Mouse (Mus musculus): ENCODE measurements around the gene Gm26938.

Gm26938 gene

DNA sequence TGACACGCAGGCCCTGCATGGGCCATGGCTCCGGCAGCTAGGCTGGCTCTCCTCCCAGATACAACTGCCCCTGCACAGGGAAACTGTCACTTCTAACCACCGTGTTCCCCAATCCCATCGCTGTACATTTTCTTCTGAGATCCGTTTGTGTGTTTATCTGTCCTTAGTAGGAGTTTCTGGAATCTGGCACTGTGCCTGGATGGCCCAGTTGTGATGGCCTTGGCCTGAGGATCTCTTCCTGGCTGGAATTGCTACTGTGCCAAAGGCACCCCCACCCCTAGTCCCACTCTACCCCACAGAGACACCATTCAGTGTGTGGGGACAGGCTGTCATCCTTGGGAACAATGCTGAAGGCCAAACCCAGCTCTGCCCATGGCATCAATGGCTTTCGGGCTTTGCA is 10.2 kb downstream of the Gm26938 start:
- no peak for DNase-seq (ENCODE audit: low spot score)

DNA sequence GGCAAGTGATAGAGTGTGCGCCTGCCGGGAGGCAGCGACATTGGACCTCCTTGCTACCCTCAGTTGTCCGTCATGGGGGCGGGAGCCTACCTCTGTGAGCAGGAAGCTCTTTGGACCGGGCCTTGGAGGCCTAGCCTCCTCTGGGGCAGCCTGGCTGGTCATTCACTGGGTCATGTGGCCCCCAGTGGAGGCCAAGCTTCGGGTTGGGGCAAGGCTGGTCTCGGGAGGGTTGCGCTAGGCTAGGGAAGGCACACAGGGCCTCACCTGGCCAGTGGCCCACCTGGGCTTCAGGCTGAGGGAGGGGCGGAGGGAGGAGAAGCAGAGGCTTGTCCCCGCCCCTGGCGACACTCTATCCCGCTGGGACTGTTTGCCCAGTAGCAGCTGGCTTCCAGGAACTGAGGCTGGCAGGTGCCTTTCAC is 12.2 kb downstream of the Gm26938 start:
- no peak for DNase-seq (ENCODE audit: low spot score)

DNA sequence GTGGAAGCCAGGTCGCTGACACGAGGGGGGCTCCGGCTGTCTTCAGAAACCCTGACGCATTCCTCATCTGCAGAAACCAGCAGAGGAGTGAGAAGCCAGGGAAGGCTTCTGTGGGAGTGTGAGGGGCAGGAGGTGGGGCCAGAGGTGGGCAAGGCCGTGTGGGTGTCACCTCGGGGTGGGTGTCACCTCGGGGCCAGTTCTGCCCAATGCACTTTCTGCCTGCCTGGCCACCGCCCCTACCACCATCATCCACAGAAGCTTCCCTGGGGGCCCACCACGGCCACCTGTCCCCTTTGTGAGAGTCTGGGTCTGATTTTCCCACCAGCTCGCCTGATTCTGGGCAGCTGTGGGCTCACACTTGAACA is 13.1 kb downstream of the Gm26938 start:
- DNase-seq (ENCODE audit: low spot score): no peak

DNA sequence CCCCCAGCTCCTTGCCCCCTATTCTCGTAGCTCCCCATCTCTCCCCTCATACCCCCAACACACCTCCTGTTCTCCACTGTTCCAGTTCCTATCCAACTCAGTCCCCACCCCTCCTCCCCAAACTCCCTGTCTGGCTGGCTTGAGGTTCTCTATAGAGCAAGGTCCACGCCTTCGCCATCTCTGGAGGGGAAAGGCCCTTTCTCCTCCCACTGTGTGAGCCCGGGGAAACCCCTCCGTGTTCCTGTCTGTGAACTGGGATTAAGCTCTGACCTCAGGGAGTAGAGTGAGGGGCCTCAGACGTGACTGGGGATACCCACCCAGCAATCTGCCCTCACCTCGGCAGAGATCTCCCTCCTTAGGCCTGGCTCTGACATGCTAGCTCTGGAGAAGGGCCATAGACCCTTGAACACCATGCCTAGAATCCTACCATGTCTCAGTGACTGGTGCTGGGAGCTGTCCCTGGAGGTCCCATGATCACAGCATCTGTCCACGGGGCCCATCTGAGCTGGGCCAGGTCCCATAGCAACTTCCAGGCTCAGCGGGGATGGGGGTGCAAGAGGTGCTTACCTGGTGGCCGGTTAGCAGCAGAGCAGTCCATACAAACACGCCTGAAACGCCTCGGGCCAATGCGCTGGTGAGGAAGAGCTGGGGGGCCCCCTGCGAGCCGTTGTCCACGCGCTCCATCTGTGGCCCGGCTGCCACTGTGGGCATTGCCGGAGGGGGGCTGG is 13.6 kb downstream of the Gm26938 start:
- DNase-seq (ENCODE audit: low spot score): no peak

DNA sequence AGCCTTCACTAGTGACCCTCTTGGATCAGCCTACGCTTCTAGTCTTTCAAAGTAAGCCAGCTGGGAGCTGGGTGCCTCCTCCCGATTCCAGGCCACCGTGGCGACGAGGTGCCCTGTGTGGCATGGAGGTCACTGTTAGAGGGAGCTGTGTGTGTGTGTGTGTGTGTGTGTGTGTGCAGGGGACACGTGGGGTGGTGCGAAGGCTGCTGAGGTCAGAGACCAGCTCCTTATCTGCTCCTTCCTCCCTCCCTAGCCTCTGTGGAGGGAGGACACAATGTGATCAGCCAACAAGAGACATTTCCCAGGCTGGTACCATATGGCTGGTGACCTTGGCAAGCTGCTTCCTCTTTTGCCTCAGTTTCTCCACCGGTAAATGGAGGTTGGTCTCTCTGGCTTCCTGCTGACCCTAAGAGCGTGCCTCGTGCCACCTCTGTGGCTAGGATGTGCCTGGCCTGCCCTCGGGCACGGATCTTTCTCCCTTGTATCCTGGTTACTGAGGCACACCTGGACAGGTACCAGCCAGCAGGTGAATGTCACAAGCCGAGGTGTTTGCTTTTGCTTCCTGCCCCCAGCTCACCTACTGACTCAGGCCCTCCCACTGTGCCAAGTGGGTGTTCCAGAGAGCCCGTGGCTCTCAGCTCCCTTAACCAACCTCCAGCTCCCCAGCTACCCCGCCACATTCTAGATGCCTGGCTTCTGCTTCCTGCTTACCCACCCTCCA is 14.4 kb downstream of the Gm26938 start:
- no peak for DNase-seq (ENCODE audit: low spot score)

DNA sequence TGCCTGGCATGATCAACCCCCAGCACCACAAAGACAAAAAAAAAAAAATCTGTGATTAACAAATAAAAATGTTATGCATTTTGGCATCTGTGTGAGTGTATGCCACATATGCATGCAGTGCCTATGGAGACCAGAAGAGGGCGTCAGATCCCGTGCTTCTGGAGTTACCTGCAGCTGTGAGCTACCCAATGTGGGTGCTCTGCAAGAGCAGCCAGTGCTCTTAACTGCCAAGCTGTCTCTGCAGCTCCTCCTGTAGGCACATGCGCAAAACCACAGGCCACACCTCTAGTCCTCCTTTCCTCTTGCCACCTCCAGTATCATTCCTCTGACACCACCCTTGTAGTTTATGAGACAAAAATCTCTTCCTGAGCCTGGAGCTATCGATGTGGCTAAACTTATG is 16.8 kb downstream of the Gm26938 start:
- no peak for DNase-seq (ENCODE audit: low spot score)

DNA sequence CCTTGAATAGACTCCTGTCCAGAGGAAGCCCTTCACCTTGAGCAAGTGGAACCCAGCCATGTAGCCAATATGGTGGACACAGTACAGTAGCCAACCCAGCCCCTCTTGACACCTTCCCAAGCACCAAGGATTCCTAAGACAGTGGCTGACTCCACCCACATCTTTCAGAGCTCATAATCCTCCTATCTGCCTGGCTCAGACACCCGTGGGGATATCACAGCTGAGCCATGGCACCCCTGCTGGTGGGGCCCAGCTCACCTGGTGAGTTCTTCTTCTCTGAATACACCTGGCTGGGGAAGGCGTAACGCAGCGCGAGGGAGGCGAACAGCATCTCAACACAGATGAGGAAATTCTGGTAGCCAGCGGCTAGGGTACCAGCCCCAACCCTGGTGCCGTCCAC is 20.3 kb downstream of the Gm26938 start:
- no peak for DNase-seq (ENCODE audit: low spot score)

DNA sequence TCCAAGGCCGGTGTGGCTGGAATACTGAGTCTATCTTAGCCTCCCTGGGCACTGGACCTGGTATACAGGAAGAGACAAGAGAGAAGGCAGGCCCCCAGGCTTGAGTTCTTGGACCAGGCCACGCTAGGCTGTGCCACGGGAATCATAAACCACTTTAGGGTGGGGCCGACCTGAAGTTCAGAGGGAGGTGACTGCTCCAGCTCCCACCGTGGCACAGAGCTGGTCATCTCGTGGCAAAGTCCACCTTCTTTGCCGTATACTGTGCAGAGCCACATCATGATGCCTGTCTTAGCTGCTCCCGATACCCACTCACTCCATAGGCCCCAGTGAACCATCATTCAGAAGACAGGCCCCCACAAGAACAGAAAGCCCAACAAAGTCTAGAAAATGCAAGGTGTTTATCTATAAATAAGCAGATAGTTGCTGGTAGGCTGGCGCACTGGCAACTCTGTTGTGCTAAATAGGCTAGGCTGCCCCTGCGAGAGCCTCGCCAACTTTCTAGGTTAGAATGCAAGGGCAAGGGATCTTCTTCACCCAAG is 21.6 kb downstream of the Gm26938 start:
- no peak for DNase-seq (ENCODE audit: low spot score)

DNA sequence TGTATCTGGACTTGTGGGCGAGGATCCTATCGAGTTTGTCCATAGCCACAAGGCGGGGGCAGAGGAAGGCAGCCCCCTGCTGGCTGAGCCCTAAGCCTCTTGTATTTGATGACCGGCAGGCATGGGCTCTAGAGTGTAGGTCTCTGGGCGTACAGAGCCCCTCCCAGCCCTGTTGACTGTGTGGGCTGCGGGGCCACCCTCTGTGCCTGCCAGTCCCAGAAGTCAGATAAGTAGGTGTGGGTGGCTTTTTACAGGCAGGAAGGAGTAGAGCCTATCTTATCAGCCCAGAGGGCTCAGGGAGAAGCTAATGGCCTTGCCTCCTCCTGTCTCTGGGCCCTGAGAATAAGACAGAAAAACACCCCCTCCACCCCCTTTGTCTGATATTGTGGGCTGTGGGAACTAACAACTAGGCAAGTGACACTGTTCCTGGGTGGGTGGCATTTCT is 22.1 kb downstream of the Gm26938 start:
- no peak for DNase-seq (ENCODE audit: low spot score)

DNA sequence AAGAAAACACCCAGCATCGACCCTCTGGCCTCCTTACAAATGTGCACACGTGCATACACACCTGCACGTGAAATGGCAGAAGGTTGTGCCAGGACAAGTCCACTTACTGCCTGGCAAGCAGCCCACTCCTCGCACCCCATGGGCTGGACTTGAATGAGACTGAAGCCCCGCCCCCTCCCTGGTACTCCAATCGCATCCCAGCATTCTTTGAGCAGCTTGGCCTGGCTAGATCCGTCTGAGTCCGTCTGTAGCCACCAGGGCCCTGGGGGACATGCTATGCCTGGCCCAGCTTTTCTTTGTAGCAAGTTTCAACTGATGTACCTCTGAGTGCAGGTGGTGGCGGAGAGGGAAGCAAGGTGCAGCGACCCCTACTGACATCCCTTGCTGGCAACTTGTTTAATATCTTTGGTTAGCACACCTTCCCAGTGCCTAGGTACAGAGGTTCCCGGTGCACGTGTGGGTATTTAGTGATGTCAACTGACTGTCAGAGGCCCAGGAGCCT is 22.6 kb downstream of the Gm26938 start:
- no peak for DNase-seq (ENCODE audit: low spot score)

DNA sequence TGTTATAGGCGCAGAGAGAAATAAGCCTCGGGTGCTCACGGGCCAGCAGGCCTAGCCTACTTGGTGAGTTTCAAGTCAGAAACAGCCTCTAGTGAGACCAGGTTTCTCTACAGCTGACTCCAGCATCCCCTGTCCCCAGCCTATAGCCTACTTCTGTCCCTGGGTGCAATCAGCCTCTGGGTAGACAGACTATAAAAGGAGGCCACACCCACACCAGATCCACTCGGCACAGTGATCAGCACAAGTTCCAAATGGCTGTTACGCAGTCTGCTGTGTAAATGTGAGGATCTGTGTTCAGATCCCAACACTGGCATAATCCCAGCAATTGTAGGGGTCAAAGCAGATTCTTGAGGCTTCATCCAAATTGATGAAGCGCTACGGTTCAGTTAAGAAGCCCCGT is 23.0 kb downstream of the Gm26938 start:
- no peak for DNase-seq (ENCODE audit: low spot score)

DNA sequence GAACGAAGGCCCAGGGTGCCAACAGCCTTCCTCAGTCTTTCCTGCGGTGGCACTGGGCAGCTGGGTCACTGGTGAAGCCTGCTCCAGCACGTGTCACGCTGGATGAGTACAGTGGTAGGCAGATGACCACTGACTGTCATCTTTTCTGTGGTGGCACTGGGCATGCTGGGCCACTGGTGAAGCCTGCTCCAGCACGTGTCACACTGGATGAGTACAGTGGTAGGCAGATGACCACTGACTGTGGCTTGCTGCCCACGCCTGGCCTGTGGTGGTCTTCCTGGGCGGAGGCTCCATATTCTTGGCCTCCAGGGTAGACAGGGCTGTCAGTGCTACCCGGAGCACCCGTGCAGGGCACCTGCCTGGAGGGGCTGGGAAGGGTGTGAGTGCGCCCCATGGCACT is 24.3 kb downstream of the Gm26938 start:
- DNase-seq (ENCODE audit: low spot score): no peak

DNA sequence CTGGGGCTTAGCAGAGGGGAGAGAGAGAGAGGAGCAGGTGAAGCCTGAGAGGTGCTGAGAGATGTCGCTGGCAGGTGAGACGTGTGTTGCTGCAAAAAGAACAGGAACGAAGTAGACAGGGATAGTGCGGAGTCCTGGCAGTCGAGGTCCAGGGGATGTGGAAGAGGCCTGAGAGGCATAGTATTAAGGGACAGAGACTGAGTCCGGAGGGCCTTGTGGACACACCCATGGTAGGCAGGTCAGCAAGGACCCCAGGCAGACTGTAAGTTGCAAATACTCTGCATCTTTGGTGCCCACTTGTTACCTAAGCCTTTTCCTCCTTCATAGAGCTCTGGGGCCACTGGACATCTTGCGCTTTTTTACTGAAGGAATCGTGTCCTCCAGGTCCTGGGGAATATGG is 25.0 kb downstream of the Gm26938 start:
- no peak for DNase-seq (ENCODE audit: low spot score)

DNA sequence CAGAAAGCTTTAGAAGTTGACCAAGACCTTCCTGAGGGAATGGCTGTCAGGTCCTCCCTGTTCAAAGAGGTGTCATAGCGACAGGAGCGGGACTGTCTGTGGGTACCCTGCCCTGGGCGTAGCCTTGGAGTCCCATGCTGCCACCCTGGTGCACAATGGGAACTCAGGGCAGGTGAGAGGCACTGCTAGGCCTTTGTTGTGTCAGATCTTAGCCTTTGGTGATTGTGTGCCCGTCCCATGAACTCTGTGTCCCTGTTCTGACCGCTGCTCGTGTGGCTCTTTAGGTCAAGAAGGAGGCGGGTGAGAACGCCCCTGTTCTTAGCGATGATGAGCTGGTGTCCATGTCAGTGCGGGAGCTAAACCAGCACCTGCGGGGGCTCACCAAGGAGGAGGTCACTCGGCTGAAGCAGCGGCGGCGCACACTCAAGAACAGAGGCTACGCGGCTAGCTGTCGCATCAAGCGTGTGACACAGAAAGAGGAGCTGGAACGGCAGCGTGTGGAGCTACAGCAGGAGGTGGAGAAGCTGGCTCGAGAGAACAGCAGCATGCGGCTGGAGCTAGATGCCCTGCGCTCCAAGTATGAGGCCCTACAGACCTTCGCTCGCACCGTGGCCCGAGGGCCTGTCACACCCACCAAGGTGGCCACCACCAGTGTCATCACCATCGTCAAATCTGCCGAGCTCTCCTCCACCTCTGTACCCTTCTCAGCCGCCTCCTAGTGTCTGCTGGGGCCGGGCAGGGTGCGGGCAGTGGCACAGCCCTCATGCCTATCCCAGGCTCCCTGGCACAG is 26.2 kb downstream of the Gm26938 start:
- no peak for DNase-seq (ENCODE audit: low spot score)

DNA sequence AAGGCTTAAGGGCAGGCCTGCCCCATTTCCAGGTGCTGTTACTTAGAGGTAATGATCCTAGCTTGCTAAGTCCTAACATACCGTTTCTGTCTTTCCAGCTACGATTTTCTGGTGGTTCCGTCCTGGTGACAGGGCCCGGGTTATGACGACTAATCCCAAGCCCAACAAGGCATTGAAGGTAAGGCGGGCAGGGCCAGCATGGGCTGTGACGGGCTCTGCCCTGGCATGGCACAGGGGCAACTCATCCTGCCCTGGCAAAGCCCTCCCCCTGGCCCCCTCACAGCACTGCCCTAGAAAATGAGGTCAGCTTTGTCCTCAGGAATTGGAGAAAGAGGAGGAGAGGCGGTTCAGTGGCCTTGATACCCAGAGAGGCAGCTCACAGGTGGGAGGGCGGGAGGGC is 27.2 kb downstream of the Gm26938 start:
- DNase-seq (ENCODE audit: low spot score): no peak

DNA sequence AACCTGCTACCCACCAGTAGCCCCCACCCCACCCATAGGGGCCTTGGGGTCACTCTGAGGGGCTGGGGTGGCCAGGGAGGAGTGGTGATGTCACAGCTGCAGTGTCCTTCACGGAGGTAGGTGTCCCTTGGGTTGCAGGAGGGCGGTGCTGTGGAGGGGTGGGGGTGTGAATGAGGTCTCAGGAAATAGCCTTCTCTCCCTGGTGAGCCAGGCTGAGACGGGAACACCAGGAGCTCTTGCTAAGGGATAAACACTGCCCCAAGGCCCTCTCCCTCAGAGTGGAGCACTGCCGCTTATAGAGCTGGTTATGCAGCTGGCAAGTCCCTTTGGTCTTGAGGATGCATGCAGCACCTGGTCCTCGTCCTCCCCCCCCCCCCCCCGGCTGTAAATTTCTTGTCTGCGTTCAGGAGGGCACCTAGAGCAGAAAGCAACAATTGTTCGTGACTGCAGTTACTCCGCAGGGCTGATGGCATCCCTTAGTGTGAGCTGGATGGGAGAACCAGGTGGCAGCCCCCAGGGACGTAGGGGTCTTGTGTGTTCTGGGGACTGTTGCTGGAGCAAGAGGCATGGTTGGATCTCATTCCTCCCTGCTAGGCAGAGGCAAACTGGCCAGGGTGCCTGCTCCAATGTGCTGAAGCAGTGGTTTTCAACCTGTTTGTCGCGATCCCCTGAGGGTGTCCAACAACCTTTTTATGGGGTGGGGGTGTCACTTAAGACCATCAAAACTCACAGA is 27.9 kb downstream of the Gm26938 start:
- no peak for DNase-seq (ENCODE audit: low spot score)

DNA sequence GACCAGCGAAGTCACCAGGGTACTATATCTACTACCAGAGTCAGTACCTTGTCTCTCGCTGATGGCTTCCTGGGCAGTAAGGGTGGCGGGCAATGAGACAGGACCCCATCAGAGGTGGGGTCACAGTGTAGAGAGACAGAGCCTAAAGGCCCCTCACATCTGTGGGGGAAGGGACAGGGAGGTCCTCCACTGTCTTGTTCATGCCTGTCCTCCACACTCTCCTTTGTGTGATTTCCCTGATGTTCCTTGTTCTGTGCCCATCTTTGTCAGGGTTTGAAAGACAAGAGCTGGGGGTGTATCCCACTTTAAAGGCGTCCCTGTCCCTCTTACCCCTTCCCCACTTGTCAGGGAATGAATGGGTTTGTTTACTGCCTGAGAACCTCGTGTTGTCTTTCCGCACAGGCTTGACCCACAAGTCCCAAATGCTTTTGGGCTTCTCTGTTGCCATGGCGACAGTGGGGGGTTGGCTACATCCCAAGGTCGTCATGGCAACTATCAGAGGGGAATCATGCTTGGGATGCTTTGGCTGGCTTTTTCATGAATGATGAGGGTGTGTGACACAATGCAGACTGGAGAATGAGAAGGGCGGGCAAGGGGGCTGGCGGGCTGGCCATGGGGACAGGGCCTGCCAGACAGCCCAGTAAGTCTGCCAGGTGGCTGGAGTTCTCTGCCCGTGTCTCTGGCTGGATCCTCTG is 28.6 kb downstream of the Gm26938 start:
- peak; percentile 84 for DNase-seq (ENCODE audit: low spot score)

DNA sequence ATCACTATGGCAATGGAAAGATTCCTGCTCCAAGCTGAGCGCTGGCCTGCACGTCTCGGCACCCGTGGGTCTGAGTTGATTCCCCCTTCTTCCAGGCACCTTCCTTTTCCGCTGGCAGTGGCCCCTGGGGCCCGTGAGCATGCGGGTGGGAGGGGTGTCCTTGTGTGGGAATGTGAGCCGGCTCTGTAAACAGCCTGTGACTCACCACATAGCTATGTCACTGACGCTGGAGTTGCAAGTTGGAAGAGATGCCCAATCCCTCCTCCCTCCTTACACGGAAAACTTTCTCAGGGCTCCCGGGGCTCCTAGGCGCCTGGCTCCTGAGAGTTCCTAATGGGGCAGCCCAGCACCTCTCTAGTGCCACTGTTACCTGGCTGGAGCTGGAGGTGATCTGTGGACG is 29.3 kb downstream of the Gm26938 start:
- DNase-seq (ENCODE audit: low spot score): peak; percentile 54

DNA sequence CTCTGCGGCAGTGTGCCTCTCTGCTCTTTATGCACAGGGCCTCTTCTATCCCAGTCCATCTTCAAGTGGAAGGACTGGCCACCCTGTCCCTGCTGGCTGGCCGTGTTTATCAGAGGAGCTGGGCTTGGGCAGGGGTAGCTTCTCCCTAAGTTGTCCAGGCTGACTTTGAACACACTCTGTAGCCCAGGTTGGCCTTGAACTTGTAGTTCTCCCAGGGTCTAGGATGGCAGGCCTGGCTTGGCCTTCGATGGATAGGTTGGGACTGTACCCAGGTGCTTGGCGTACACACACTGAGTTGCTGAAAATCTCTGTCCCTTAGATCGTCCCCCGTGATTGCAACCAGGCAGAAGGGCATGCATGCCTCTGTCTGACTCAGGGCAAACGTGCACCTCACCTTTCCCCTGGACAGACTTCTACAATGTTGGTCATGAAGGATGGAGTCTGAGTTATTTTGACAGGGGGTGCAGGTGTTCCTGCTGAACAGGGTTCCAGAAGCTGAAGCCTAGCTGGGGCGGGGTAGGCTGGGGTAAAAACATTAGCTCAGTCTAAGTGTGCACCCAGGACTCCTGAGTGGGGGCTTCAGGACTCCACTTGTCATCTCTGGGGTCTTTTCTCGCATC is 30.1 kb downstream of the Gm26938 start:
- DNase-seq (ENCODE audit: low spot score): no peak

DNA sequence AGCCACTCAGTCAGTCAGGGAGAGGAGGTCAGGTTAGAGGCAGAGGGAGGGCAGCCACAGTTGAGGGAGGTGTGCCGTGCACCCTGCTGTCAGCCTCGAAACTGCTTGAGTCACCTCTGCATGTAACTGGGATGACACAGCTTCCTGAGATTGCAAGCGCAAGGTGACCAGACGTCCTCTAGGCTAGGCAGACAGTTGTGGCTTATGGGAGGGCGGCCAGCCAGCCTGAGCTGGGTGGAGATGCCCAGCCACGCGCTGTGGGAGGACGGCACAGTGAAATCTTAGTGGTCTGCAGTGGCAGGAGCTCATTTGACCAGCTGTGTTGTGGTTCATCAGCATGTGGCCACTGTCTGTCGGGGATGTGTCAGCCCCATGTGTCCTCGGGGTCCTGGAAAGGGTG is 31.3 kb downstream of the Gm26938 start:
- no peak for DNase-seq (ENCODE audit: low spot score)

DNA sequence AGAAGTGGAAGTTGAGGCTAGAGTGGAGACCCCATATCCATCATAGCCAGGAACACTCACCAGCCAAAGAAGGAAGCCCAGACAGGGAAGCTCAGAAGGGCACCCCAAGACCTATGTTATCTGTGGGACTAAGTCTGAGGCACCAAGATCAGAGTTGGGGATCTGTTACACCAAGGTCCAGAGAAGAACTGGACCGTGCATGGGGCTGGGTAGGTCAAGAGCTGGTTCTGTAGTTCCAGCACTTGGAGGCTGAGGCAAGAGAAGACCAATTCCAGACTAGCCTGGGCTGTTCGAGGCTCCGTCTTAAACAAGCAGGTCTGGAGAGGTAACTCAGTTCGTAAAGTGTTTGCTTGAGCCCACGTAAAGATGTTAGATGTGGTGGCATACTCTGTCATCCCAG is 32.1 kb downstream of the Gm26938 start:
- DNase-seq (ENCODE audit: low spot score): no peak
